Mouse (Mus musculus) liver, adult 2 months (tissue): ENCODE measurements around the gene Nebl.

Experiments
- CTCF ChIP-seq: fragments of 200-500 bp; IDR thresholded peaks from 2 replicates; pipeline ENCODE4 v1.5.1; 2011; ENCODE audit warnings: low read depth, low read length, control low read depth
- POLR2A ChIP-seq: fragments of 200-500 bp; IDR thresholded peaks from 2 replicates; pipeline ENCODE4 v1.6.1; 2011; ENCODE audit warnings: low read length, control low read depth; ENCODE audit not compliant: insufficient read depth; ENCODE audit errors: extremely low read depth

- no peak for TF ChIP-seq CTCF
- TF ChIP-seq POLR2A, result no peak
Measured at GRCm38 (mm10) chr2:17718281-17718680, 13.0 kb downstream of the Nebl start.
